Mouse (Mus musculus): ENCODE results near the gene Prss36.

- TF ChIP-seq POLR2A (IDR thresholded peaks at IDR 0.05; ENCODE audit: extremely low read depth, insufficient read depth, low read length) = no peak
- no peak for TF ChIP-seq CTCF (IDR thresholded peaks at IDR 0.05; ENCODE audit: low read depth, low read length)
Measured at GRCm38 (mm10) chr7:127926066-127926465, 20.5 kb downstream of the Prss36 start.
